Mouse (Mus musculus) midbrain, embryonic 14.5 days (tissue): ENCODE measurements at regions not wholly inside any gene's neighbourhood (a gene's known extent, or its start where the extent isn't known, plus 50 kb on each side); places are given as distances from the start of the nearest gene placed in this dataset.
"Not testable (repeated sequence)": the region's sequence is repeated elsewhere in the genome, so short reads cannot be mapped to it uniquely, and the experiment has no call there.

Source experiments
- ATAC-seq: fragments of 200-750 bp; cut with Nextera tagmentation; 2 replicates; pipeline ENCODE4 v1.8.0; 2017; ENCODE audit warnings: moderate number of reproducible peaks, moderate library complexity; ENCODE audit not compliant: low FRiP score, low TSS enrichment
- DNase-seq: peaks from one replicate; pipeline ENCODE4 v3.0.0-alpha.2; 2015
- H3K27ac ChIP-seq: fragments of 300-500 bp; sonication (generic); replicated peaks from 2 replicates; pipeline ENCODE4 v1.5.1; 2014; ENCODE audit warnings: mild to moderate bottlenecking, low read depth, low read length, moderate library complexity
- H3K27me3 ChIP-seq: fragments of 300-500 bp; sonication (generic); 2 replicates; pipeline ENCODE4 v1.6.1; 2014; ENCODE audit warnings: low read length, control low read depth, mixed read lengths; ENCODE audit not compliant: control insufficient read depth, insufficient read depth
- H3K36me3 ChIP-seq: fragments of 300-500 bp; sonication (generic); 2 replicates; pipeline ENCODE4 v1.6.1; 2014; ENCODE audit warnings: low read length, control low read depth; ENCODE audit not compliant: control insufficient read depth, insufficient read depth
- H3K4me1 ChIP-seq: fragments of 300-500 bp; sonication (generic); 2 replicates; pipeline ENCODE4 v1.6.1; 2014; ENCODE audit warnings: mild to moderate bottlenecking, antibody characterized with exemption, low read length, control low read depth; ENCODE audit not compliant: control insufficient read depth, insufficient read depth
- H3K4me2 ChIP-seq: fragments of 300-500 bp; sonication (generic); 2 replicates; pipeline ENCODE4 v1.6.1; 2014; ENCODE audit warnings: mild to moderate bottlenecking, low read length, moderate library complexity
- H3K4me3 ChIP-seq: fragments of 300-500 bp; sonication (generic); replicated peaks from 2 replicates; pipeline ENCODE4 v1.5.1; 2014; ENCODE audit warnings: low read depth, low read length
- H3K9ac ChIP-seq: fragments of 300-500 bp; sonication (generic); replicated peaks from 2 replicates; pipeline ENCODE4 v1.6.1; 2014; ENCODE audit warnings: mild to moderate bottlenecking, low read length, moderate library complexity
- H3K9me3 ChIP-seq: fragments of 300-500 bp; sonication (generic); 2 replicates; pipeline ENCODE4 v1.6.1; 2016; ENCODE audit warnings: low read length, control low read depth, mixed read lengths; ENCODE audit not compliant: control insufficient read depth
- WGBS: fragments of 180-500 bp; shearing (Covaris S2); extraction: QIAGEN DNeasy Blood & Tissue Kit; methylation state at CpG from one replicate; pipeline ENCODE4 v1.1.7; 2014; 5-methylcytosine and 5-hydroxymethylcytosine counted together

- H3K9ac ChIP-seq, H3K9me3 ChIP-seq: not testable (repeated sequence)
Measured at GRCm38 (mm10) chr10:81996742-81997536, 51.0 kb upstream of the Zfp873 start.

More at GRCm38 (mm10) chr10:81996742-81997536, 51.0 kb upstream of the Zfp873 start:
- not testable (repeated sequence) for H3K36me3 ChIP-seq, H3K27me3 ChIP-seq, H3K4me1 ChIP-seq
- 2% methylated on average over 13 of the region's 48 CpGs for WGBS
- peak; percentile 100 for ATAC-seq
- peak overlapping the region; percentile 33 for H3K4me3 ChIP-seq
- peak overlapping the region; percentile 48 for H3K4me2 ChIP-seq
- DNase-seq = peak; percentile 95
- H3K27ac ChIP-seq = 0 out of 2 replicates have a peak overlapping the region, but pooled peaks have one; percentile 52
